Comparison of ENCODE assay signal across 8 mouse cellular contexts in genomic region chr4:40285582-40285981, GRCm38 (mm10). TPM values are rescaled to one million over a fixed set of nuclear protein-coding genes. Genes with fewer than 3 reads are reported as not detected.
DNase-seq lines count a peak whose midpoint lies in the region; ATAC-seq and TF ChIP-seq lines count a peak whose summit lies in the region.
"Had no signal": no experiment of that assay in that cellular context is flagged by ENCODE, and none has a peak within 500 bp of the region (broad histone marks: within the 10 kb centered on the region; RNA-seq: fewer than 3 reads in every experiment).

No protein-coding gene starts in this region.

- no peak overlapping the region for H3K9ac ChIP-seq in lung, embryonic 14.5 days
- H3K9ac ChIP-seq: neural tube, embryonic 13.5 days had no signal

- H3K4me1 ChIP-seq in bone marrow, adult 2 months (ENCODE audit: control insufficient read depth, insufficient read depth, low read length): peaks cover 1% of the 10 kb centered on the region; the same call in 1 of the 2 replicates
- no peaks in the 10 kb centered on the region for H3K4me1 ChIP-seq in lung, embryonic 14.5 days (ENCODE audit: insufficient read depth)
- H3K4me1 ChIP-seq: neural tube, embryonic 13.5 days had no signal

- TF ChIP-seq CTCF in bone marrow, adult 2 months (IDR thresholded peaks at IDR 0.05; ENCODE audit: control insufficient read depth, insufficient read depth, low read length): peak; percentile 27
- TF ChIP-seq CTCF in lung, embryonic 14.5 days (IDR thresholded peaks at IDR 0.05; ENCODE audit: low read depth): peak; percentile 79

- no peaks in the 10 kb centered on the region for H3K27me3 ChIP-seq in lung, embryonic 14.5 days (ENCODE audit: insufficient read depth, low read length)
- H3K27me3 ChIP-seq: neural tube, embryonic 13.5 days had no signal

- 12% methylated on average over 4 of the region's 4 CpGs for WGBS in bone marrow, adult 2 months
- 16% methylated on average over 4 of the region's 4 CpGs for WGBS in lung, embryonic 14.5 days

- TF ChIP-seq POLR2A in bone marrow, adult 2 months (IDR thresholded peaks at IDR 0.05; ENCODE audit: borderline replicate concordance, control insufficient read depth, low read depth, low read length): no peak

- no peaks in the 10 kb centered on the region for H3K36me3 ChIP-seq in lung, embryonic 14.5 days (ENCODE audit: insufficient read depth)
- H3K36me3 ChIP-seq: neural tube, embryonic 13.5 days had no signal

- H3K4me2 ChIP-seq in lung, embryonic 14.5 days: no peak overlapping the region
- H3K4me2 ChIP-seq: neural tube, embryonic 13.5 days had no signal

- H3K27ac ChIP-seq in bone marrow, adult 2 months (ENCODE audit: control insufficient read depth, insufficient read depth, low read depth, low read length, poor library complexity): no peak overlapping the region
- H3K27ac ChIP-seq in lung, embryonic 14.5 days (ENCODE audit: low read depth): no peak overlapping the region
- H3K27ac ChIP-seq: neural tube, embryonic 13.5 days had no signal

- no peak overlapping the region for H3K4me3 ChIP-seq in bone marrow, adult 2 months (replicated peaks; ENCODE audit: control insufficient read depth, low read depth, low read length)
- no peak overlapping the region for H3K4me3 ChIP-seq in lung, embryonic 14.5 days (ENCODE audit: low read depth, low read length)
- H3K4me3 ChIP-seq: neural tube, embryonic 13.5 days had no signal

- ATAC-seq in erythroid progenitor cell, adult 5-6 weeks (replicated peaks; ENCODE audit: low FRiP score, poor library complexity, severe bottlenecking): peak; percentile 54; the same call in 1 of the 2 replicates
- ATAC-seq in lung, embryonic 14.5 days (ENCODE audit: insufficient read depth): no peak

- no peaks in the 10 kb centered on the region for H3K9me3 ChIP-seq in lung, embryonic 14.5 days (ENCODE audit: low read depth, low read length)

- peak; percentile 75 for DNase-seq in 416B (ENCODE audit: low read depth)
- peak; percentile 81 to 84 for DNase-seq in B cell, adult 2 months
- peak; percentile 78 to 80 for DNase-seq in kidney, postnatal 4 days
- peak; percentile 89 for DNase-seq in lung, embryonic 14.5 days
- peak; percentile 14 for DNase-seq in skeletal muscle tissue, adult 2 months (ENCODE audit: low read depth, low spot score)

RNA-seq across cellular contexts. Expression of gene Ndufb6, which starts 6.4 kb away (rescaled TPM):
- polyA plus RNA-seq in bone marrow, adult 2 months (2011; ENCODE audit: insufficient read depth, insufficient read length, low replicate concordance, missing spikeins): 30.4 and 44.1 TPM in 2 replicates
- total RNA-seq in erythroid progenitor cell, adult 5-6 weeks (2015; ENCODE audit: low replicate concordance): 22.7 and 43.6 TPM in 2 replicates
- total RNA-seq in erythroid progenitor cell, adult 5-6 weeks (2017; ENCODE audit: low replicate concordance): 4.8 and 17.7 TPM in 2 replicates
- polyA plus RNA-seq in lung, embryonic 14.5 days (2014; fragmentation: Nextera tagmentation; extraction: Ambion mirVana): 284 and 295 TPM in 2 replicates

RNA-seq across cellular contexts. Expression of gene Topors, which starts 15.9 kb away (rescaled TPM):
- 7.9 and 20.6 TPM in 2 replicates for polyA plus RNA-seq in bone marrow, adult 2 months (2011; ENCODE audit: insufficient read depth, insufficient read length, low replicate concordance, missing spikeins)
- 21.8 and 25.2 TPM in 2 replicates for total RNA-seq in erythroid progenitor cell, adult 5-6 weeks (2015; ENCODE audit: low replicate concordance)
- 18.8 and 27.9 TPM in 2 replicates for total RNA-seq in erythroid progenitor cell, adult 5-6 weeks (2017; ENCODE audit: low replicate concordance)
- 49.3 and 50.6 TPM in 2 replicates for polyA plus RNA-seq in lung, embryonic 14.5 days (2014; fragmentation: Nextera tagmentation; extraction: Ambion mirVana)

RNA-seq across cellular contexts. Expression of gene Smim27, which starts 16.2 kb away (rescaled TPM):
- 12.2 and 13.7 TPM in 2 replicates for polyA plus RNA-seq in bone marrow, adult 2 months (2011; ENCODE audit: insufficient read depth, insufficient read length, low replicate concordance, missing spikeins)
- total RNA-seq in erythroid progenitor cell, adult 5-6 weeks (2015; ENCODE audit: low replicate concordance): 3.4 and 14.8 TPM in 2 replicates
- 1.2 TPM in 1 of 2 replicates, not detected in the other for total RNA-seq in erythroid progenitor cell, adult 5-6 weeks (2017; ENCODE audit: low replicate concordance)
- 24.0 and 32.4 TPM in 2 replicates for polyA plus RNA-seq in lung, embryonic 14.5 days (2014; fragmentation: Nextera tagmentation; extraction: Ambion mirVana)

RNA-seq across cellular contexts. Expression of gene Ddx58, which starts 46.0 kb away (rescaled TPM):
- 11.1 and 17.6 TPM in 2 replicates for polyA plus RNA-seq in bone marrow, adult 2 months (2011; ENCODE audit: insufficient read depth, insufficient read length, low replicate concordance, missing spikeins)
- total RNA-seq in erythroid progenitor cell, adult 5-6 weeks (2015; ENCODE audit: low replicate concordance): 5.0 and 16.6 TPM in 2 replicates
- 11.3 and 18.1 TPM in 2 replicates for total RNA-seq in erythroid progenitor cell, adult 5-6 weeks (2017; ENCODE audit: low replicate concordance)
- polyA plus RNA-seq in lung, embryonic 14.5 days (2014; fragmentation: Nextera tagmentation; extraction: Ambion mirVana): 7.6 and 9.2 TPM in 2 replicates

Comparison
In these comparisons a context has a peak if more than half of its experiments do, and no peak if none do; other contexts are left out.
1. DNase-seq: peak in every context shown above with its lines; median percentile 89 in lung, embryonic 14.5 days; 82 in B cell, adult 2 months; 79 in kidney, postnatal 4 days; 75 in 416B; 14 in skeletal muscle tissue, adult 2 months.